Mouse (Mus musculus): Measurements from ENCODE around the gene Rab11b. TPM values are rescaled to one million over a fixed set of nuclear protein-coding genes. Genes with fewer than 3 reads are reported as not detected.
A peak's percentile ranks its signal among the peaks of the same experiment; 100 is the strongest.

The Rab11b gene
- polyA plus RNA-seq, 1 experiment, result 225 TPM

DNA sequence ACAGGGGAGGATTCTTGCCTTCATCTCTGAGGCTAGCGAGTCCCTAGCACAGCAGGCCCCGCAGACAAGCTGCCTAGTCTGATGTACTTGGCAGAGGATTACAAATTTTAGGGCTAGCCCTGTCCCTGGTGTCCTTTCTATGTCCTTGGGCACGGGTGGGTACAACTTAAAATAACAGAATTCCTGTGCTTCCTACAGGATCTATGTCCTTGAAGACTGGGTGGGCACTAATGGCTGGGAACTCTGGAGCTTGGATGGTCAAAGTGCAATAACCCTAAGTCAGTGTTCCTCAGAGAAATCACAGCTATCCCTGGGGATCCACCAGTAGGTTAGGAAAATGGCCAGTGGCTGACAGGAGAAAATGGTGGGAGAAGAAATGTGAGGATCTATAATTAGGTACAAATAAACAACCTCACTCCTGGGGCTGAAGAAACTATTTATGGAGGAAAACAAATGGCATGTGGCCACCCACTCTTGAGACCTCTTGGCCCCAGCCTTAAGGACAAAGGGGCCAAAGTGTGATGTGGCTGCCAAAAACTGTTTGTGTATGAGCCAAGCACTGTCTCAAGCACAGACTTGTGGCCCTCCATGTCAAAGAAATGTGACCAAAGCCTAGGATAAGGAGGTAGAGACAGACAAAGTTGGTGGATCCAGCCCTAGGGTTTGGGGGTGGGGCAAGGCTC lies 4.1 kb downstream of the Rab11b start:
- Histone ChIP-seq H3K36me3 (ENCODE audit: control insufficient read depth, insufficient read depth, low read length) (no peaks in the 10 kb centered on the region), H3K27me3 (ENCODE audit: control insufficient read depth, insufficient read depth, low read length) (no peaks in the 10 kb centered on the region), H3K4me1 (ENCODE audit: control insufficient read depth, insufficient read depth, insufficient read length) (peaks cover 26% of the 10 kb centered on the region), H3K4me3 (ENCODE audit: extremely low read depth, insufficient read depth, insufficient read length) (no peak overlapping the region), H3K27ac (ENCODE audit: insufficient read depth, low read length) (no peak overlapping the region)
- 87% methylated on average over 3 of the region's 3 CpGs for WGBS
- no peak for DNase-seq (ENCODE audit: low read depth in 1 of 2, low spot score in 2 of 2)
- TF ChIP-seq CTCF (IDR thresholded peaks at IDR 0.05; ENCODE audit: extremely low read depth, insufficient read depth, insufficient read length, insufficient replicate concordance) (no peak), POLR2A (IDR thresholded peaks at IDR 0.05; ENCODE audit: low read depth, low read length) (no peak)

DNA sequence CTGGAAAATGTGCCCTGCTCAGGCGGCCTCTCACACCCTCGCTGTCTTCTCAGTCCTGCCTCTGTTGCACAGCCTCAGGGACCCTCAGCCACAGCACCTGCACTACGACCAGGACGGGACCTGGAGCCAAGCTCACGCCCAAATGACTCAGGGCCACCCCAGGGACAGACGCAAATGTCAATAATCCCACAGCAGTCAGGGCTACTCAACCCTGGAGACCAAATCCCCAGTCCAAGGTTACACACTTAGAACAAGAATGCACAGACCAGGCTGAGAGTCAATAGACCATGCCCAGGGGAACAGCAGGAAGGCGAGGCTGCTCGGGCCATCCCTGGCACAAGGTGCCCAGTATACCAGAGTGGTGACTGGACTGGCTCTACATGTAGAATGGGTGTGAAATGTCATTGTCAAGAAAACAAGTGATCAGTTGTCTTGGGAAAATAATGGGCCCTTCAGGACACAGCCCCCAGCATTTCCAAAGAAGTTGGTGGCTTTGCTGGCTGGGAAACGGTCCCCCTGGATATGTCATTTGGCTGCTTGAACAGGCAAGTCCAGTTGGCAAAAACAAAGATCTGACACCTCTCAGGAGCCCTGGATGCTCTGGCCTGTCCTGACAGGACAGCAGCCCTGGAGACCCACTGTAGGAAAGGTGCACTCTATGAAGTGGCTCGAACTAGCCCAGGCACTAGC lies 4.8 kb downstream of the Rab11b start:
- H3K36me3 ChIP-seq (ENCODE audit: control insufficient read depth, insufficient read depth, low read length), result no peaks in the 10 kb centered on the region
- WGBS, result 67% methylated on average over 10 of the region's 10 CpGs
- DNase-seq (ENCODE audit: low read depth in 1 of 2, low spot score in 2 of 2), result no peak
- peaks cover 26% of the 10 kb centered on the region for H3K4me1 ChIP-seq (ENCODE audit: control insufficient read depth, insufficient read depth, insufficient read length)
- no peak overlapping the region for H3K4me3 ChIP-seq (ENCODE audit: extremely low read depth, insufficient read depth, insufficient read length)
- no peaks in the 10 kb centered on the region for H3K27me3 ChIP-seq (ENCODE audit: control insufficient read depth, insufficient read depth, low read length)
- no peak overlapping the region for H3K27ac ChIP-seq (ENCODE audit: insufficient read depth, low read length)
- TF ChIP-seq POLR2A (IDR thresholded peaks at IDR 0.05; ENCODE audit: low read depth, low read length), result no peak
- TF ChIP-seq CTCF (IDR thresholded peaks at IDR 0.05; ENCODE audit: extremely low read depth, insufficient read depth, insufficient read length, insufficient replicate concordance), result no peak

DNA sequence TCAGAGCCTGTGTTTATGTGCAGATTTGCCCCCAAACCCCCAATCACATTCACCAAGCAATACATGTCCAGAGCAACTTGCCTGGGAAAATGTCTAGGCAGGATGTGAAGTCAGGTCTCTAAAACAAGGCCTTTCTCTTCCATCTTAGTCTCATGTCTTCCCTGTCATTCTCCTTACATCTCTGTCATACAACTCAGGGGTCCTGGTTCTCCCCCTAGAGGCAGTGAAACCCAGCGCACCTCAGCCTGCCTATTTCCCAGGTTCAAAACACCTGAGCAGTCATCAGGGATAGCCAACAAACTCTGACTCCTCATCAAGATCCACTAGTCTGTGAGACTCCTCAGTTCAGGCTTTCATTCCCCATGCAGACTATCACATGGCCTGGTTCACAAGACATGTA lies 5.7 kb downstream of the Rab11b start:
- WGBS, result 97% methylated on average over 1 of the region's 1 CpGs
- TF ChIP-seq POLR2A (IDR thresholded peaks at IDR 0.05; ENCODE audit: low read depth, low read length) (no peak), CTCF (IDR thresholded peaks at IDR 0.05; ENCODE audit: extremely low read depth, insufficient read depth, insufficient read length, insufficient replicate concordance) (no peak)
- DNase-seq (ENCODE audit: low read depth in 1 of 2, low spot score in 2 of 2), result no peak
- Histone ChIP-seq H3K27ac (ENCODE audit: insufficient read depth, low read length) (no peak overlapping the region), H3K4me3 (ENCODE audit: extremely low read depth, insufficient read depth, insufficient read length) (no peak overlapping the region), H3K36me3 (ENCODE audit: control insufficient read depth, insufficient read depth, low read length) (peaks cover 2% of the 10 kb centered on the region), H3K4me1 (ENCODE audit: control insufficient read depth, insufficient read depth, insufficient read length) (peaks cover 25% of the 10 kb centered on the region), H3K27me3 (ENCODE audit: control insufficient read depth, insufficient read depth, low read length) (no peaks in the 10 kb centered on the region)

DNA sequence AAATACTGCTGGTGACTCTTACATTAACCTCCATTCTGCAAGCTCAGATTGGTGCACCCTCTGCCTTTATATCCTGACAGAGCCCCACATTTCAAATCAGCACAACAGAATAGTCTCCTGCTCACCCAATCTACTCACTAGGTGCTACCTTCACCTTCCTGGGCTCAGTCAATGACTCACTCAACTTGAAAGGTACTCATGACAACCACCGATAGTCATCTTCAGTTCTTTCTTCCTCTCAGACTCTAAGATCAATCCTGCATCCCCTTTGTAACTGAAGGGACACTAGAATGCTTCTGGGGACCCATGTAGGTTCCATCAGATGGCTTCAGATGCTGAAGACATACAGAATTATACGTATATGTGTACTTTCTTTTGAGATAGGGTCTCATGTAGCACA lies 8.0 kb downstream of the Rab11b start:
- no peak overlapping the region for H3K27ac ChIP-seq (ENCODE audit: insufficient read depth, low read length)
- peaks cover 16% of the 10 kb centered on the region; the same call in 1 of the 2 replicates for H3K4me1 ChIP-seq (ENCODE audit: control insufficient read depth, insufficient read depth, insufficient read length)
- WGBS, result 88% methylated on average over 2 of the region's 2 CpGs
- no peak for DNase-seq (ENCODE audit: low read depth in 1 of 2, low spot score in 2 of 2)
- H3K4me3 ChIP-seq (ENCODE audit: extremely low read depth, insufficient read depth, insufficient read length), result no peak overlapping the region
- TF ChIP-seq CTCF (IDR thresholded peaks at IDR 0.05; ENCODE audit: extremely low read depth, insufficient read depth, insufficient read length, insufficient replicate concordance) (no peak), POLR2A (IDR thresholded peaks at IDR 0.05; ENCODE audit: low read depth, low read length) (no peak)
- peaks cover 19% of the 10 kb centered on the region for H3K36me3 ChIP-seq (ENCODE audit: control insufficient read depth, insufficient read depth, low read length)
- no peaks in the 10 kb centered on the region for H3K27me3 ChIP-seq (ENCODE audit: control insufficient read depth, insufficient read depth, low read length)

DNA sequence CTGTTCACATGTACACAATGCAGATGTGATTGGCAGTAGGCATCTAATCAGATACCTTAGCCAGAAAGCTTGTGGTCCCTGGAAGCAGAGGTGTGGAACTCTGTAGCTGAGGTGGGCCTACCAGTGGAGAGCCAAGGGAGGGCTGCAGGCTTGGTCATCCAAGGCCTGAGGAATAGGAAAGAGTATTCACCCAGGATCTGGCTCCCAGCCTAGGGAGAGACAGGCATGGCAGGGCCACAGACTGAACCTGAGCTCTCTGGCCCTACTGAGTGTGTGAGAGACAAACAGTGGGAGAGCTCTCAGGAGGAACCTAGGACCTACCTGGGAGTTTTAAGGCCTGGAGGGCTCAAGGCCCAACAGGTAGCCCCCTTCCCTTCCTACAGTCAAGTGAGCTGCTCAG lies 9.1 kb downstream of the Rab11b start:
- DNase-seq (ENCODE audit: low read depth in 1 of 2, low spot score in 2 of 2), result no peak
- TF ChIP-seq POLR2A (IDR thresholded peaks at IDR 0.05; ENCODE audit: low read depth, low read length) (no peak), CTCF (IDR thresholded peaks at IDR 0.05; ENCODE audit: extremely low read depth, insufficient read depth, insufficient read length, insufficient replicate concordance) (no peak)
- peaks cover 22% of the 10 kb centered on the region for H3K36me3 ChIP-seq (ENCODE audit: control insufficient read depth, insufficient read depth, low read length)
- no peak overlapping the region for H3K27ac ChIP-seq (ENCODE audit: insufficient read depth, low read length)
- H3K27me3 ChIP-seq (ENCODE audit: control insufficient read depth, insufficient read depth, low read length), result no peaks in the 10 kb centered on the region
- peaks cover 10% of the 10 kb centered on the region; the same call in 1 of the 2 replicates for H3K4me1 ChIP-seq (ENCODE audit: control insufficient read depth, insufficient read depth, insufficient read length)
- no peak overlapping the region for H3K4me3 ChIP-seq (ENCODE audit: extremely low read depth, insufficient read depth, insufficient read length)

DNA sequence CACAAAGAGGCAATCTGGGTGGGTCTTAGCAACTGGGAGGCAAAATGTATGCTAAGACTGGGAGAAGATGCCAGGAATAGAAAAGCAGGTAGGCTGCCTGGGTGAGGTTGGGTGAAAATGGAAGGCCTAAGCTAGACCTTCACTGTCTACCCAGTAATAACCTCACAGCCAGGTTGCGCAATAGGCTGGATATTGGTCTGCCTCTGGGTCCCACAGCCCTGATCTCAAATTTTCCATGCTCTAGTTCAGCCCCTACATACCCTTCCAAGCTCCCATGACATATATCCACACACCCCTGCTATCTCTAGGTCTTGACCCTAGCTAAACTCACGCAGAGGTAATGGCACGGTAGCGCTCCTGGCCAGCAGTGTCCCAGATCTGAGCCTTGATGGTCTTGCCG lies 10.9 kb downstream of the Rab11b start:
- Histone ChIP-seq H3K27me3 (ENCODE audit: control insufficient read depth, insufficient read depth, low read length) (no peaks in the 10 kb centered on the region), H3K4me1 (ENCODE audit: control insufficient read depth, insufficient read depth, insufficient read length) (0 out of 2 replicates have a peak, but pooled peaks cover 3% of the 10 kb centered on the region), H3K36me3 (ENCODE audit: control insufficient read depth, insufficient read depth, low read length) (peaks cover 26% of the 10 kb centered on the region), H3K4me3 (ENCODE audit: extremely low read depth, insufficient read depth, insufficient read length) (no peak overlapping the region), H3K27ac (ENCODE audit: insufficient read depth, low read length) (no peak overlapping the region)
- DNase-seq (ENCODE audit: low read depth in 1 of 2, low spot score in 2 of 2), result no peak
- TF ChIP-seq POLR2A (IDR thresholded peaks at IDR 0.05; ENCODE audit: low read depth, low read length) (no peak), CTCF (IDR thresholded peaks at IDR 0.05; ENCODE audit: extremely low read depth, insufficient read depth, insufficient read length, insufficient replicate concordance) (no peak)
- WGBS, result 97% methylated on average over 5 of the region's 5 CpGs

DNA sequence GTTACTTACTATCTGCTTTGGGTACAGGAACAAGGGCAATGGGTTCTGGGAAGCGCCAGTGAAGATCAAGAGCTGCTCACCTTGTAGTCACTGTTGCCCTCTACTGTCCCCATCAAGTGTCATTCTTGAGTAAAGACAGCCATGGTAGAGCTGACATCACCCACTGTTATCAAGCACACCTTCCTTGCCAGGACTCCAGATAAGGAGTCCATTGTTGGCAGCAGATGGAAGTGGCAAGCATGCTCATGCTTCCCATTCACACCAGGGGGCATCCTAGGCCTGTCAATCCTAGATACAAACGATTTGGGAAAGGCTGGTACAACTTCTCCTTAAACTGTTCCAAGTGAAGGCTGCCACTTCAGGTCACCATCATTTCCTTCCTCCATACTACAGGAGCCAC lies 14.3 kb downstream of the Rab11b start:
- H3K27ac ChIP-seq (ENCODE audit: insufficient read depth, low read length), result no peak overlapping the region
- no peaks in the 10 kb centered on the region for H3K27me3 ChIP-seq (ENCODE audit: control insufficient read depth, insufficient read depth, low read length)
- WGBS, result 45% methylated on average over 2 of the region's 2 CpGs
- no peaks in the 10 kb centered on the region for H3K4me1 ChIP-seq (ENCODE audit: control insufficient read depth, insufficient read depth, insufficient read length)
- H3K4me3 ChIP-seq (ENCODE audit: extremely low read depth, insufficient read depth, insufficient read length), result no peak overlapping the region
- no peak for TF ChIP-seq POLR2A (IDR thresholded peaks at IDR 0.05; ENCODE audit: low read depth, low read length)
- peak; percentile 13; the same call in 1 of the 2 replicates for TF ChIP-seq CTCF (IDR thresholded peaks at IDR 0.05; ENCODE audit: extremely low read depth, insufficient read depth, insufficient read length, insufficient replicate concordance)
- no peak for DNase-seq (ENCODE audit: low read depth in 1 of 2, low spot score in 2 of 2)
- H3K36me3 ChIP-seq (ENCODE audit: control insufficient read depth, insufficient read depth, low read length), result peaks cover 26% of the 10 kb centered on the region
